Mouse (Mus musculus) embryonic facial prominence, embryonic 14.5 days (tissue): ENCODE results near the gene Pip4k2c. TPM values are rescaled to one million over a fixed set of nuclear protein-coding genes. Genes with fewer than 3 reads are reported as not detected.
"Not testable (repeated sequence)": the region's sequence is repeated elsewhere in the genome, so short reads cannot be mapped to it uniquely, and the experiment has no call there.

Experiments used
- ATAC-seq: fragments of 200-750 bp; cut with Nextera tagmentation; 2 replicates; pipeline ENCODE4 v1.8.0; 2017; ENCODE audit warnings: low read depth, moderate number of reproducible peaks, moderate TSS enrichment
- DNase-seq: peaks from one replicate; pipeline ENCODE4 v3.0.0-alpha.2; 2015; ENCODE audit warnings: low spot score
- H3K27ac ChIP-seq: fragments of 300-500 bp; sonication (generic); replicated peaks from 2 replicates; pipeline ENCODE4 v1.5.1; 2014; ENCODE audit warnings: low read depth, mild to moderate bottlenecking, low read length, moderate library complexity
- H3K27me3 ChIP-seq: fragments of 300-500 bp; sonication (generic); replicated peaks from 2 replicates; pipeline ENCODE4 v1.6.1; 2014; ENCODE audit warnings: low read length; ENCODE audit not compliant: control insufficient read depth, insufficient read depth
- H3K36me3 ChIP-seq: fragments of 300-500 bp; sonication (generic); 2 replicates; pipeline ENCODE4 v1.6.1; 2014; ENCODE audit warnings: low read length, mixed read lengths; ENCODE audit not compliant: control insufficient read depth, insufficient read depth
- H3K4me1 ChIP-seq: fragments of 300-500 bp; sonication (generic); 2 replicates; pipeline ENCODE4 v1.6.1; 2014; ENCODE audit warnings: antibody characterized with exemption, low read length; ENCODE audit not compliant: control insufficient read depth, insufficient read depth
- H3K4me2 ChIP-seq: fragments of 300-500 bp; sonication (generic); 2 replicates; pipeline ENCODE4 v1.6.1; 2014; ENCODE audit warnings: low read depth, mild to moderate bottlenecking, low read length, moderate library complexity, mixed read lengths
- H3K4me3 ChIP-seq: fragments of 300-500 bp; sonication (generic); 2 replicates; pipeline ENCODE4 v1.5.1; 2014; ENCODE audit warnings: low read depth, mild to moderate bottlenecking, low read length
- H3K9ac ChIP-seq: fragments of 300-500 bp; sonication (generic); 2 replicates; pipeline ENCODE4 v1.6.1; 2014; ENCODE audit warnings: low read depth, mild to moderate bottlenecking, low read length, moderate library complexity, mixed read lengths
- H3K9me3 ChIP-seq: fragments of 300-500 bp; sonication (generic); 2 replicates; pipeline ENCODE4 v1.6.1; 2016; ENCODE audit warnings: low read length; ENCODE audit not compliant: control insufficient read depth
- WGBS: fragments of 180-500 bp; shearing (Covaris S2); extraction: QIAGEN DNeasy Blood & Tissue Kit; methylation state at CpG from one replicate; pipeline ENCODE4 v1.1.7; 2014; 5-methylcytosine and 5-hydroxymethylcytosine counted together
- polyA plus RNA-seq: library from polyadenylated mRNA; unstranded; fragments of >200 nt; fragmentation: Nextera tagmentation; extraction: Ambion mirVana; gene quantifications from 2 replicates; pipeline ENCODE4 v1.2.1, GENCODE M21; 2014

Pip4k2c gene
- polyA plus RNA-seq, 1 experiment from 2014 or later, result 19.3 TPM

DNA sequence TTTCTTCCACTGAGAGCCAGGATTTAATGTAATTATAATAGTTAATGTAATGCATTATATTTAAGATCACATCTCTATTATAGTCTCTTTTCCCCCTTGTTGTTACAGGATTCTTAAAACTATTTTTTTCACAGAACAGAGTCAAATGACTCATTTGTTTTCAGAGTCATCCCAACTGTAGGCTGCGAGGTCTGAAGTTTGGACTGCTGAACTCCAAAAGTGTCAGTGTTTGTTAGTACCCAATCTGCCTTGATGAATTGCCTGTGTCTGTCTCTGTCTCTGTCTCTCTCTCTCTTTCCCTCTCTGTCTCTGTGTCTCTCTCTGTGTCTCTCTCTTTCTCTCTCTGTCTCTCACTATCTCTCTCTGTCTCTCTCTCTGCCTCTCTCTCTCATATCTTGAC is 54.9 kb downstream of the Pip4k2c start:
- H3K27me3 ChIP-seq, result no peaks in the 10 kb centered on the region
- no peaks in the 10 kb centered on the region for H3K4me1 ChIP-seq
- ATAC-seq (no peak), DNase-seq (no peak)
- H3K36me3 ChIP-seq, result no peaks in the 10 kb centered on the region
- H3K4me2 ChIP-seq, result no peak overlapping the region
- H3K9me3 ChIP-seq, result no peaks in the 10 kb centered on the region
- no peak overlapping the region for H3K27ac ChIP-seq
- no peak overlapping the region for H3K9ac ChIP-seq
- WGBS, result 81% methylated on average over 1 of the region's 1 CpGs
- H3K4me3 ChIP-seq, result no peak overlapping the region

DNA sequence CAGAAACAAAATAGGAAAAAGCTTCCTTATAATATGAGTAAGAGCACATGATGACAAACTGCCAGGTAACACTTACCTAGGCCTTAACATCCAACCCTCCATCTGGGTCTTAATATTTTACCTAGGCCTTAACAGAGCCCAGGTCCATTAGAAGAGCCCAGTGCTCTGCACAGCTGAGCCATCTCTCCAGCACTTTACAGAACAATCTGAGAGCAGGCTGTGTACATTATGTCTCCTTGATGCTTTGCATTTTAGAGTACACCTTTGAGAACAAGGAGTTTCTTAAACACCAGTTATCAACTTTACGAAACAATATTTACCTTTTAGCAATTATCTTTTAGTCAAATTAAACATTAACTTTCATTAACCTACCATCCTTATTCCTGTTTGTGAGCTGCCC is 55.3 kb downstream of the Pip4k2c start:
- Histone ChIP-seq H3K9me3 (no peaks in the 10 kb centered on the region), H3K27me3 (no peaks in the 10 kb centered on the region), H3K9ac (no peak overlapping the region), H3K4me1 (no peaks in the 10 kb centered on the region), H3K4me2 (no peak overlapping the region), H3K4me3 (no peak overlapping the region), H3K27ac (no peak overlapping the region), H3K36me3 (no peaks in the 10 kb centered on the region)
- no peak for ATAC-seq
- DNase-seq, result no peak
- WGBS, result 95% methylated on average over 1 of the region's 1 CpGs

- no peak overlapping the region for H3K27ac ChIP-seq
- ATAC-seq, result no peak
- no peak overlapping the region for H3K4me3 ChIP-seq
- H3K36me3 ChIP-seq, result no peaks in the 10 kb centered on the region
- H3K27me3 ChIP-seq, result no peaks in the 10 kb centered on the region
- no peak overlapping the region for H3K9ac ChIP-seq
- H3K4me1 ChIP-seq, result no peaks in the 10 kb centered on the region
- H3K9me3 ChIP-seq, result no peaks in the 10 kb centered on the region
- WGBS, result 84% methylated on average over 5 of the region's 5 CpGs
- H3K4me2 ChIP-seq, result no peak overlapping the region
- no peak for DNase-seq
These were observed 56.7 kb downstream of the Pip4k2c start for GRCm38 (mm10) chr10:127154652-127155051.

DNA sequence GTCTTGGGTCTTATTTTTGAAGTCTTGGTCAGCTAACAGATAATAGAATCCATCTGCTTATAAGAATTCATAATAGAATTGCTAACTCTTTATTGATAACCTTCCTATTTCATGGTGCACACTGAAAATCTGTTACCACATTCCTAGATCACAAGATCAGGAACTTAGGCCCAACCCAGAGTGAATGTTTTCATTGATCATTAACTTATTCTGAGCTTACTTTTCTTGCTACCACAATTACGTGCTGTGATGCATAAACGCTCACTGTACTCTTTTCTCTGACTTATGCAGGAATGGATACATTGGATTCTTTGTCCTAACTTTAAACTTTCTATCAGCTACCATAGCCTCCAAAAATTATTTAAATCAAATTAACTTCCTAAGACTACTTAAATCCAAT is 57.1 kb downstream of the Pip4k2c start:
- Histone ChIP-seq H3K36me3 (no peaks in the 10 kb centered on the region), H3K9me3 (no peaks in the 10 kb centered on the region), H3K4me2 (no peak overlapping the region), H3K27me3 (no peaks in the 10 kb centered on the region), H3K4me1 (no peaks in the 10 kb centered on the region), H3K27ac (no peak overlapping the region), H3K4me3 (no peak overlapping the region), H3K9ac (no peak overlapping the region)
- ATAC-seq, result no peak
- WGBS, result 91% methylated on average over 2 of the region's 2 CpGs
- DNase-seq, result no peak

DNA sequence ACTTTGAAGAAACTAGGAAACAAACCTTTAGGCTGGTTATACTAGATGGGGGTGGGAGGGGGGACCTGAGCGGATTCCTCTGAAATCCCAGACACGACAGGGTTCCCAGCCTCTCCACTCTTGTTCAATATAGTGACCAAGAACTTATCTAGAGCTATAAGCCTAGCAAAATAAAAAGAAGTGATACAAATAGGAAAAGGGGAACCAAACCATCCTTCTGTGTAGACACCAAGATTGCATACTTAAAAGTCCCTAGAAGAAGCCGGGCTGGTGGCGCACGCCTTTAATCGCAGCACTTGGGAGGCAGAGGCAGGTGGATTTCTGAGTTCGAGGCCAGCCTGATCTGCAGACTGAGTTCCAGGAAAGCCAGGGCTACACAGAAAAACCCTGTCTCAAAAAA is 58.1 kb downstream of the Pip4k2c start:
- DNase-seq (no peak), ATAC-seq (no peak)
- Histone ChIP-seq H3K4me2 (no peak overlapping the region), H3K4me1 (no peaks in the 10 kb centered on the region), H3K9ac (no peak overlapping the region), H3K9me3 (no peaks in the 10 kb centered on the region), H3K36me3 (no peaks in the 10 kb centered on the region), H3K27ac (no peak overlapping the region), H3K27me3 (no peaks in the 10 kb centered on the region), H3K4me3 (no peak overlapping the region)
- WGBS, result 93% methylated on average over 7 of the region's 7 CpGs

GRCm38 (mm10) chr10:127152556-127152955 is 58.8 kb downstream of the Pip4k2c start:
- not testable (repeated sequence) for H3K36me3 ChIP-seq, H3K27me3 ChIP-seq, H3K4me2 ChIP-seq, H3K9ac ChIP-seq, ATAC-seq, H3K9me3 ChIP-seq, H3K4me1 ChIP-seq, H3K4me3 ChIP-seq, DNase-seq, H3K27ac ChIP-seq
- WGBS, result 83% methylated on average over 10 of the region's 10 CpGs

GRCm38 (mm10) chr10:127151233-127151632 is 60.2 kb downstream of the Pip4k2c start:
- ATAC-seq, H3K4me1 ChIP-seq, DNase-seq, H3K4me3 ChIP-seq, H3K27ac ChIP-seq, H3K9me3 ChIP-seq, H3K36me3 ChIP-seq, H3K4me2 ChIP-seq, H3K27me3 ChIP-seq, H3K9ac ChIP-seq: not testable (repeated sequence)
- WGBS, result 87% methylated on average over 3 of the region's 3 CpGs

DNA sequence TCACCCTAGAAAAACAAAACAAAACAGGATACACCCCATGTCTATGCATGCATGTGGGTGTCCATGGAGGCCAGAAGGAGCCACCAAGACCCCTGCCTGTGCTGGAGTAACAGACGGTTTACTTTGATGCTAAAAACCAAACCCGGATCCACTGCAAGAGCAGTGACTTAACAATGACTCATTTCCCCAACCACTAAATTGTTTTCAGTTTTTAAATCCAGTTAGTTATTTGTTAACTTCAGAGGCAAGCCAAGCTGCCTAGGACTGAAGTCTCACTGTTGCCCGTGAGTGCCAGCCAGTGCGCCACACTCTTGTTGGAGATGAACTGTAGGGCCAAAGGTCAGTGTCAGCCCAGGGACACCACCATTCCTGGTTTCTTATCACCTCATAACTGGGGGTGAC is 60.9 kb downstream of the Pip4k2c start:
- H3K4me1 ChIP-seq, result no peaks in the 10 kb centered on the region
- H3K4me3 ChIP-seq, result no peak overlapping the region
- no peak overlapping the region for H3K4me2 ChIP-seq
- 84% methylated on average over 4 of the region's 4 CpGs for WGBS
- no peak overlapping the region for H3K9ac ChIP-seq
- H3K27ac ChIP-seq, result no peak overlapping the region
- H3K27me3 ChIP-seq, result no peaks in the 10 kb centered on the region
- H3K36me3 ChIP-seq, result no peaks in the 10 kb centered on the region
- DNase-seq (no peak), ATAC-seq (no peak)
- no peaks in the 10 kb centered on the region for H3K9me3 ChIP-seq

GRCm38 (mm10) chr10:127147135-127147534 is 64.2 kb downstream of the Pip4k2c start:
- ATAC-seq (no peak), DNase-seq (no peak)
- no peak overlapping the region for H3K4me3 ChIP-seq
- H3K36me3 ChIP-seq, result no peaks in the 10 kb centered on the region
- no peak overlapping the region for H3K4me2 ChIP-seq
- 82% methylated on average over 6 of the region's 6 CpGs for WGBS
- no peak overlapping the region for H3K9ac ChIP-seq
- H3K27ac ChIP-seq, result no peak overlapping the region
- no peaks in the 10 kb centered on the region for H3K27me3 ChIP-seq
- no peaks in the 10 kb centered on the region for H3K4me1 ChIP-seq
- no peaks in the 10 kb centered on the region for H3K9me3 ChIP-seq
